Mouse (Mus musculus) thymus, adult 2 months (tissue): ENCODE results near the gene Atic. TPM values are rescaled to one million over a fixed set of nuclear protein-coding genes. Genes with fewer than 3 reads are reported as not detected.

Experiments used
- DNase-seq: peaks from one replicate; pipeline ENCODE4 v3.0.0; 2021
- H3K27ac ChIP-seq: fragments of 200-500 bp; 2 replicates; pipeline ENCODE4 v1.5.1; 2012; ENCODE audit warnings: low read length, control low read depth; ENCODE audit not compliant: control insufficient read depth, insufficient read depth
- H3K27me3 ChIP-seq: fragments of 200-500 bp; 2 replicates; pipeline ENCODE4 v1.6.1; 2012; ENCODE audit warnings: mild to moderate bottlenecking, low read length, moderate library complexity, mixed read lengths; ENCODE audit not compliant: control insufficient read depth, insufficient read depth
- H3K36me3 ChIP-seq: fragments of 200-500 bp; 2 replicates; pipeline ENCODE4 v1.6.1; 2012; ENCODE audit warnings: mild to moderate bottlenecking, low read length, moderate library complexity; ENCODE audit not compliant: control insufficient read depth, insufficient read depth
- H3K4me1 ChIP-seq: fragments of 200-500 bp; replicated peaks from 2 replicates; pipeline ENCODE4 v1.6.1; 2012; ENCODE audit warnings: low read length; ENCODE audit not compliant: control insufficient read depth, insufficient read depth
- H3K4me3 ChIP-seq: fragments of 200-500 bp; 2 replicates; pipeline ENCODE4 v1.5.1; 2012; ENCODE audit warnings: mild to moderate bottlenecking, low read length, control low read depth, moderate library complexity; ENCODE audit not compliant: control insufficient read depth, insufficient read depth
- CTCF ChIP-seq: fragments of 200-500 bp; IDR thresholded peaks from 2 replicates; pipeline ENCODE4 v1.5.1; 2012; ENCODE audit warnings: mild to moderate bottlenecking, control low read depth, low read length, moderate library complexity, borderline replicate concordance; ENCODE audit not compliant: control insufficient read depth, poor library complexity, insufficient read depth; ENCODE audit errors: extremely low read depth
- POLR2A ChIP-seq: fragments of 200-500 bp; IDR thresholded peaks from 2 replicates; pipeline ENCODE4 v1.6.1; 2012; ENCODE audit warnings: mild to moderate bottlenecking, low read length, control low read depth, moderate library complexity; ENCODE audit not compliant: control insufficient read depth, poor library complexity, insufficient read depth; ENCODE audit errors: extremely low read depth
- WGBS: fragments of 180-500 bp; shearing (Covaris S2); methylation state at CpG from one replicate; pipeline ENCODE4 v1.1.7; 2018; 5-methylcytosine and 5-hydroxymethylcytosine counted together
- polyA plus RNA-seq: library from polyadenylated mRNA; depleted of rRNA; stranded (reverse); fragments of >200 nt; gene quantifications from 2 replicates; pipeline ENCODE4 v1.2.3, GENCODE M21; 2012

Atic gene
- polyA plus RNA-seq, 1 experiment: 46.0 TPM

- no peak for DNase-seq
- Histone ChIP-seq H3K27me3 (no peaks in the 10 kb centered on the region), H3K4me1 (no peaks in the 10 kb centered on the region), H3K4me3 (no peak overlapping the region), H3K36me3 (no peaks in the 10 kb centered on the region), H3K27ac (no peak overlapping the region)
- WGBS: 96% methylated on average over 4 of the region's 4 CpGs
- TF ChIP-seq POLR2A (no peak), CTCF (no peak)
Measured at GRCm38 (mm10) chr1:71539641-71540040, 17.3 kb upstream of the Atic start.

- Histone ChIP-seq H3K4me1 (no peaks in the 10 kb centered on the region), H3K4me3 (no peak overlapping the region), H3K36me3 (no peaks in the 10 kb centered on the region), H3K27me3 (no peaks in the 10 kb centered on the region), H3K27ac (no peak overlapping the region)
- DNase-seq: no peak
- no peak for TF ChIP-seq CTCF
- no peak for TF ChIP-seq POLR2A
- 86% methylated on average over 3 of the region's 3 CpGs for WGBS
Measured at GRCm38 (mm10) chr1:71540437-71540836, 16.5 kb upstream of the Atic start.

- no peak for TF ChIP-seq CTCF
- no peak for TF ChIP-seq POLR2A
- no peaks in the 10 kb centered on the region for H3K36me3 ChIP-seq
- DNase-seq: no peak
- H3K27ac ChIP-seq: no peak overlapping the region
- H3K4me3 ChIP-seq: no peak overlapping the region
- H3K4me1 ChIP-seq: no peaks in the 10 kb centered on the region
- 90% methylated on average over 10 of the region's 10 CpGs for WGBS
- no peaks in the 10 kb centered on the region for H3K27me3 ChIP-seq
Measured at GRCm38 (mm10) chr1:71550626-71551195, 6.2 kb upstream of the Atic start.

GRCm38 (mm10) chr1:71560626-71561025 lies 3.7 kb downstream of the Atic start:
- TF ChIP-seq CTCF (no peak), POLR2A (no peak)
- Histone ChIP-seq H3K27me3 (no peaks in the 10 kb centered on the region; the same call in 1 of the 2 replicates), H3K4me3 (no peak overlapping the region), H3K36me3 (peaks cover 23% of the 10 kb centered on the region), H3K27ac (no peak overlapping the region), H3K4me1 (0 out of 2 replicates have a peak, but pooled peaks cover 4% of the 10 kb centered on the region)
- no peak for DNase-seq
- 97% methylated on average over 4 of the region's 4 CpGs for WGBS

GRCm38 (mm10) chr1:71564291-71564690 lies 7.3 kb downstream of the Atic start:
- H3K27me3 ChIP-seq: no peaks in the 10 kb centered on the region; the same call in 1 of the 2 replicates
- DNase-seq: no peak
- peaks cover 35% of the 10 kb centered on the region for H3K36me3 ChIP-seq
- WGBS: 88% methylated on average over 7 of the region's 7 CpGs
- TF ChIP-seq CTCF (no peak), POLR2A (no peak)
- H3K4me3 ChIP-seq: no peak overlapping the region
- H3K27ac ChIP-seq: no peak overlapping the region
- peaks cover 3% of the 10 kb centered on the region; the same call in 1 of the 2 replicates for H3K4me1 ChIP-seq

GRCm38 (mm10) chr1:71567884-71568605 lies 11.1 kb downstream of the Atic start:
- Histone ChIP-seq H3K4me1 (peaks cover 3% of the 10 kb centered on the region; the same call in 1 of the 2 replicates), H3K27ac (no peak overlapping the region), H3K4me3 (no peak overlapping the region), H3K27me3 (no peaks in the 10 kb centered on the region; the same call in 1 of the 2 replicates), H3K36me3 (peaks cover 61% of the 10 kb centered on the region)
- no peak for DNase-seq
- TF ChIP-seq CTCF (no peak), POLR2A (no peak)
- WGBS: 75% methylated on average over 16 of the region's 16 CpGs

GRCm38 (mm10) chr1:71570116-71570515 lies 13.2 kb downstream of the Atic start:
- H3K36me3 ChIP-seq: peaks cover 64% of the 10 kb centered on the region
- peaks cover 3% of the 10 kb centered on the region; the same call in 1 of the 2 replicates for H3K4me1 ChIP-seq
- 97% methylated on average over 4 of the region's 4 CpGs for WGBS
- H3K27ac ChIP-seq: no peak overlapping the region
- H3K4me3 ChIP-seq: no peak overlapping the region
- no peak for DNase-seq
- TF ChIP-seq CTCF (no peak), POLR2A (no peak)
- no peaks in the 10 kb centered on the region; the same call in 1 of the 2 replicates for H3K27me3 ChIP-seq
